Mouse (Mus musculus): ENCODE results near the gene Gm7347. TPM values are rescaled to one million over a fixed set of nuclear protein-coding genes. Genes with fewer than 3 reads are reported as not detected.
"Not testable (repeated sequence)": the region's sequence is repeated elsewhere in the genome, so short reads cannot be mapped to it uniquely, and the experiment has no call there.

Gene Gm7347
- polyA plus RNA-seq (2015; fragmentation: Nextera tagmentation; extraction: Ambion mirVana), result 0.05 and 0.10 TPM in 2 replicates

GRCm38 (mm10) chr5:26058481-26058880 lies at the start of gene Gm7347:
TSS of gene Gm7347 (minus strand) at chr5:26058581.
- ATAC-seq (replicated peaks; ENCODE audit: insufficient number of reproducible peaks, insufficient read depth, low FRiP score, low read depth); H3K4me2 ChIP-seq; H3K9ac ChIP-seq; H3K9me3 ChIP-seq (replicated peaks); H3K4me1 ChIP-seq (replicated peaks); H3K27ac ChIP-seq; H3K4me3 ChIP-seq; H3K36me3 ChIP-seq; H3K27me3 ChIP-seq: not testable (repeated sequence)
- no CpG with 5 or more reads among the region's 2 CpGs for WGBS

DNA sequence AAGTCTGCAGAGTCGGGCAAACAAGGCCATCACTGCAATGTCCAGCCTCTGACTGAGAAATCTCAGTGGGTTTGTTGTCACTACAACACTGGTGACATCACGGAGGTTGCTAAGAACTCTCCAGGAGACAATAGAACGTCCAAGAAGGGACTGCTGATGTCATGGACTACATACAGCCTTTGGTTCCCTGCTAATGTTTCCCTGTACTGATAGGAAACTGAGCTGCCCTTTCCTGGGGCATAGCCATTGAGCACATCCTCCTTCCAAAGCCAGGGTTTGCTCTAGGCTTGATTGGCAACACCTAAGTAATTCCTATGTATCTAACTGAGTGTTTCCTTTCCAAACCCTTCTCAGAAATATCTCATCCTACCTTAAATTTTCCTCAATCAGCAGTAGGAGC lies 46.9 kb upstream of the Gm7347 start, which contains the start of gene 5031410I06Rik:
5031410I06Rik (minus strand) TSS at position 101 of the 400 bp plus-strand sequence.
- not testable (repeated sequence) for H3K36me3 ChIP-seq; ATAC-seq (replicated peaks; ENCODE audit: insufficient number of reproducible peaks, insufficient read depth, low FRiP score, low read depth); H3K4me3 ChIP-seq; H3K4me1 ChIP-seq (replicated peaks); H3K27ac ChIP-seq; H3K9ac ChIP-seq; H3K27me3 ChIP-seq; H3K9me3 ChIP-seq (replicated peaks); H3K4me2 ChIP-seq
- WGBS, result no CpG with 5 or more reads among the region's 3 CpGs

- not testable (repeated sequence) for H3K4me1 ChIP-seq (replicated peaks); H3K4me3 ChIP-seq; H3K36me3 ChIP-seq; H3K9me3 ChIP-seq (replicated peaks); H3K27ac ChIP-seq; H3K27me3 ChIP-seq; ATAC-seq (replicated peaks; ENCODE audit: insufficient number of reproducible peaks, insufficient read depth, low FRiP score, low read depth); H3K4me2 ChIP-seq; H3K9ac ChIP-seq
- WGBS, result 68% methylated on average over 1 of the region's 1 CpGs
These were observed 30.8 kb upstream of the Gm7347 start, which contains the start of gene Gm10471 for GRCm38 (mm10) chr5:26089191-26089590. TSS of gene Gm10471 (minus strand) at chr5:26089291.

- not testable (repeated sequence) for H3K4me1 ChIP-seq (replicated peaks); H3K9ac ChIP-seq; H3K9me3 ChIP-seq (replicated peaks); H3K27ac ChIP-seq; H3K4me3 ChIP-seq; ATAC-seq (replicated peaks; ENCODE audit: insufficient number of reproducible peaks, insufficient read depth, low FRiP score, low read depth); H3K4me2 ChIP-seq; H3K36me3 ChIP-seq; H3K27me3 ChIP-seq
These were observed 20.6 kb upstream of the Gm7347 start for GRCm38 (mm10) chr5:26079023-26079422.

DNA sequence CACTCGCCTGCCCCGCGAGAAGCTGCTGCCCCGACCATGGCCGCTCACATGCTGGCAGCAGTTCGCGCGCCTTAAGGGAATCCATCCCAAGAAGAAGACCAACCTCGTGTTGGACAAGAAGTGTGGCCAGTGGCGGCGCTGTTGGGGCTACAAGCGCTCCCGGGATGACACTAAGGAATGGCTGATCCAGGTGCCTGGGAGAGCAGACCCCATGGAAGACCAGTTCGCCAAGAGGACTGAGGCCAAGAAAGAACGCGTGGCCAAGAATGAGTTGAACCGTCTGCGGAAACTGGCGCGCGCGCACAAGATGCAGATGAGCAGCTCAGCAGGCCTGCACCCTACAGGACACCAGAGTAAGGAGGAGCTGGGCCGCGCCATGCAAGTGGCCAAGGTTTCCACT lies 12.3 kb upstream of the Gm7347 start:
- Histone ChIP-seq H3K4me2 (no peak overlapping the region), H3K9ac (no peak overlapping the region), H3K9me3 (replicated peaks) (no peaks in the 10 kb centered on the region), H3K36me3 (no peaks in the 10 kb centered on the region), H3K27me3 (no peaks in the 10 kb centered on the region), H3K4me1 (replicated peaks) (no peaks in the 10 kb centered on the region), H3K4me3 (no peak overlapping the region), H3K27ac (no peak overlapping the region)
- ATAC-seq (replicated peaks; ENCODE audit: insufficient number of reproducible peaks, insufficient read depth, low FRiP score, low read depth), result no peak; the same call in 1 of the 2 replicates
- 79% methylated on average over 24 of the region's 24 CpGs for WGBS

DNA sequence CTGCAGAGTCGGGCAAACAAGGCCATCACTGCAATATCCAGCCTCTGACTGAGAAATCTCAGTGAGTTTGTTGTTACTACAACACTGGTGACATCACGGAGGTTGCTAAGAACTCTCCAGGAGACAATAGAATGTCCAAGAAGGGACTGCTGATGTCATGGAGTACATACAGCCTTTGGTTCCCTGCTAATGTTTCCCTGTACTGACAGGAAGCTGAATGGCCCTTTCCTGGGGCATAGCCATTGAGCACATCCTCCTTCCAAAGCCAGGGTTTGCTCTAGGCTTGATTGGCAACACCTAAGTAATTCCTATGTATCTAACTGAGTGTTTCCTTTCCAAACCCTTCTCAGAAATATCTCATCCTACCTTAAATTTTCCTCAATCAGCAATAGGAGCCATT lies 18.9 kb downstream of the Gm7347 start, which contains the start of gene Speer4a:
Speer4a (minus strand) TSS at position 101 of the 400 bp plus-strand sequence.
- H3K4me1 ChIP-seq (replicated peaks); H3K36me3 ChIP-seq; ATAC-seq (replicated peaks; ENCODE audit: insufficient number of reproducible peaks, insufficient read depth, low FRiP score, low read depth); H3K27ac ChIP-seq; H3K9ac ChIP-seq; H3K27me3 ChIP-seq; H3K4me2 ChIP-seq; H3K9me3 ChIP-seq (replicated peaks); H3K4me3 ChIP-seq: not testable (repeated sequence)
- 68% methylated on average over 2 of the region's 2 CpGs for WGBS

GRCm38 (mm10) chr5:26022816-26023215 lies 35.6 kb downstream of the Gm7347 start, which contains the start of gene Gm5862:
TSS of gene Gm5862 (minus strand) at chr5:26022916.
- H3K4me3 ChIP-seq; H3K9me3 ChIP-seq (replicated peaks); H3K9ac ChIP-seq; H3K4me2 ChIP-seq; H3K4me1 ChIP-seq (replicated peaks); H3K36me3 ChIP-seq; ATAC-seq (replicated peaks; ENCODE audit: insufficient number of reproducible peaks, insufficient read depth, low FRiP score, low read depth); H3K27ac ChIP-seq; H3K27me3 ChIP-seq: not testable (repeated sequence)
- WGBS, result no CpG with 5 or more reads among the region's 3 CpGs

GRCm38 (mm10) chr5:26007697-26008096 lies 50.7 kb downstream of the Gm7347 start:
- ATAC-seq (replicated peaks; ENCODE audit: insufficient number of reproducible peaks, insufficient read depth, low FRiP score, low read depth); H3K4me1 ChIP-seq (replicated peaks); H3K9me3 ChIP-seq (replicated peaks); H3K36me3 ChIP-seq; H3K9ac ChIP-seq; H3K4me3 ChIP-seq; H3K27ac ChIP-seq: not testable (repeated sequence)
- WGBS, result 48% methylated on average over 7 of the region's 7 CpGs
- Histone ChIP-seq H3K4me2 (peak overlapping the region; percentile 58; the same call in 1 of the 2 replicates), H3K27me3 (peaks cover 11% of the 10 kb centered on the region)

DNA sequence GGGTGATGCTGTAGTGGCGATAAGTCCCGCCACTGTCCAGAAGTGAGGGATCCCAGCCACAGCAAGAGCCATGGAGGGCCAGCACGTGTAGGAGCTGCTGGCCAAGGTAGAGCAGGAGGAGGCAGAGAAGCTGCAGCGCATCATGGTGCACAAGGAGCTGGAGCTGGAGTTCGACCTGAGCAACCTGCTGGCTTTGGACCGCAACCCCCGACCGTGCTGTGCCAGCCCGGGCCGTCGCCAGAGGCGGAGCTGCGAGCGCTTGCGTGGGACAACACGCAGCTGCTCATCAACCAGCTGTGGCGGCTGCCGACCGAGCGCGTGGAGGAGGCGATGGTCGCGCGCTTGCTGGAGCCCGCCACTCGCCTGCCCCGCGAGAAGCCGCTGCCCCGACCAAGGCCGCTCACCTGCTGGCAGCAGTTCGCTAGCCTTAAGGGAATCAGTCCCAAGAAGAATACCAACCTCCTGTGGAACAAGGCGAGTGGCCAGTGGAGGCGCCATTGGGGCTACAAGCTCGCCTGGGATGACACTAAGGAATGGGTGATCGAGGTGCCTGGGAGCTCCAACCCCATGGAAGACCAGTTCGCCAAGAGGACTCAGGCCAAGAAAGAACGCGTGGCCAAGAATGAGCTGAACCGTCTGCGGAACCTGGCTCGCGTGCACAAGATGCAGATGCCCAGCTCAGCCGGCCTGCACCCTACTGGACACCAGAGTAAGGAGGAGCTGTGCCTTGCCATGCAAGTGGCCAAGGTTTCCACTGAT lies 51.3 kb downstream of the Gm7347 start:
- H3K9me3 ChIP-seq (replicated peaks); H3K36me3 ChIP-seq; H3K27ac ChIP-seq; H3K9ac ChIP-seq; H3K4me1 ChIP-seq (replicated peaks): not testable (repeated sequence)
- Histone ChIP-seq H3K4me2 (peak overlapping the region; percentile 58), H3K4me3 (peak overlapping the region; percentile 26), H3K27me3 (peaks cover 11% of the 10 kb centered on the region)
- ATAC-seq (replicated peaks; ENCODE audit: insufficient number of reproducible peaks, insufficient read depth, low FRiP score, low read depth), result peak; percentile 66
- 19% methylated on average over 45 of the region's 45 CpGs for WGBS

GRCm38 (mm10) chr5:26004698-26005097 lies 53.7 kb downstream of the Gm7347 start, which contains the start of gene Gm1979:
TSS of gene Gm1979 (minus strand) at chr5:26004798.
- H3K27me3 ChIP-seq, result peaks cover 11% of the 10 kb centered on the region
- not testable (repeated sequence) for H3K27ac ChIP-seq; H3K36me3 ChIP-seq; H3K4me1 ChIP-seq (replicated peaks); H3K4me3 ChIP-seq; H3K9ac ChIP-seq; ATAC-seq (replicated peaks; ENCODE audit: insufficient number of reproducible peaks, insufficient read depth, low FRiP score, low read depth); H3K4me2 ChIP-seq; H3K9me3 ChIP-seq (replicated peaks)
- 64% methylated on average over 1 of the region's 2 CpGs for WGBS
